Mouse (Mus musculus): ENCODE results near the gene Fntb.
A peak's percentile ranks its signal among the peaks of the same experiment; 100 is the strongest.
"Not testable (repeated sequence)": the region's sequence is repeated elsewhere in the genome, so short reads cannot be mapped to it uniquely, and the experiment has no call there.

The Fntb gene

DNA sequence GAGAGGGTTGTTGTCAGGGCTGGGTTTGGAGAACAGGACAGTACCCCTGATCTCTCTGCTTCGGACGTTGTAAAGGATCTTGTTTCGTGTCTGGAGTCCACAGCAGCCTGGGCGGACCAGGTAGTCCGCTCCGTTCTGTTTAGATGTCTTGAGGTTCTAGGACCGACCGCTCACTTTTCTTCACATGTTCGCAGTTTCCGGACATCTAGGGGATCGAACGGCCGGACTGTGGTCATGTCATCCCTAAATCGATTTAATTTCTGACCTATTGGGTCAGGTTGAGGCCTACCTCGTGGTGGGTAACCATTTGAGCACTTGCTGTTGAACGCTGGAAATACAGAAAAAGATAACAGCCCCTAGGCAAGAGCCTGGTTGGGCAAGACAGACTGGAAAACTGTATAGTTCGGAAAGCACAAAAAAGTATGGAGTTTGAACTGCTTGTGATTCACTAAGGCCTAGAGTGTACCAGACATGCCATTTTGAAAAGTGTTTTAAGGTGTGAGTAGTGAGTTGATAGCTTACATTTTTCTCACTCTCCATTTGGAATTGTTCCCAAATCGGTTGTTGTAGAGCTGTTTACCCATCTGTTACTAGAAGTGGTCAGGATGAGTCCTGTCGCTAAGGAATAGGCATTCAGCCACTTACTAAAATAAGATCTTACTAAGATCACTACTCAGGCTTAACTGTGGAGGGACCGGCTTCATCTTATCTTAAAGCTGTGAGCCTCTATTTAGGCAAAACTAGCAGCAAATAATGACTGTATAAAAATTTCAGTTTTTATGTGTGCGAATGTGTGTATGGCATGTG lies 72.7 kb downstream of the Fntb start:
- no peak for DNase-seq (ENCODE audit: low spot score)

DNA sequence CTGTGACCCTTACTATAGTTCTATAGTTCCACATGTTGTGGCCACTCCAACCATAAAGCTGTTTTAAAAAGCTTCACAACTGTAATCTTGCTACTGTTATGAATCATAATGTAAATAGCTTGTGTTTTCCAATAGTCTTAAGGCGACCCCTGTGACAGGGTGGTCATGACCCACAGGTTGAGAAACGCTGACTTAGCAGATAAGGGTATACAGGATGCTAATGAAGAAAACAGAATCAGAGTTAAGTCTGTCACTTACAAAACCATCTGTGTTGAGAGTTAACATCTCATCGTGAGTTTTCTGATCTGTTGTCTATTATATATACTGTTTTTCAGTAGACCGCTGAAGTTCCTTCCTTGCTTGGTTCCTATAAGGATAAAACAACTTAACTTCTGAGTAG lies 73.9 kb downstream of the Fntb start:
- DNase-seq (ENCODE audit: low spot score), result no peak

DNA sequence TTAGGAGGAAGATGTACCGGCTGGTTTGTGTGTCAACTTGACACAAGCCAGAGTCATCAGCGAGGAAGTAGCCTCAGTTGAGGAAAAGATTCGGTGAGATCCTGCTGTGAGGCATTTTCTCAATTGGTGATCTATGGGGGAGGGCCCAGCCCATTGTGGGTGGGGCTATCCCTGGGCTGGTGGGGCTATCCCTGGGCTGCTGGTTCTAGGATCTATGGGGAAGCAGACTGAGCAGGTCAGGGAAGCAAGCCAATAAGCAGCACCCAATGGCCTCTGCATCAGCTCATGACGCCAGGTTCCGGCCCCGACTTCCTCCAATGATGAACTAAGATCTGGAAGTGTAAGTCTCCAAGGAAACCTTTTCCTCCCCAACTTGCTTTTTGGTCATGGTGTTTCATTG lies 74.7 kb downstream of the Fntb start:
- DNase-seq (ENCODE audit: low spot score), result no peak

DNA sequence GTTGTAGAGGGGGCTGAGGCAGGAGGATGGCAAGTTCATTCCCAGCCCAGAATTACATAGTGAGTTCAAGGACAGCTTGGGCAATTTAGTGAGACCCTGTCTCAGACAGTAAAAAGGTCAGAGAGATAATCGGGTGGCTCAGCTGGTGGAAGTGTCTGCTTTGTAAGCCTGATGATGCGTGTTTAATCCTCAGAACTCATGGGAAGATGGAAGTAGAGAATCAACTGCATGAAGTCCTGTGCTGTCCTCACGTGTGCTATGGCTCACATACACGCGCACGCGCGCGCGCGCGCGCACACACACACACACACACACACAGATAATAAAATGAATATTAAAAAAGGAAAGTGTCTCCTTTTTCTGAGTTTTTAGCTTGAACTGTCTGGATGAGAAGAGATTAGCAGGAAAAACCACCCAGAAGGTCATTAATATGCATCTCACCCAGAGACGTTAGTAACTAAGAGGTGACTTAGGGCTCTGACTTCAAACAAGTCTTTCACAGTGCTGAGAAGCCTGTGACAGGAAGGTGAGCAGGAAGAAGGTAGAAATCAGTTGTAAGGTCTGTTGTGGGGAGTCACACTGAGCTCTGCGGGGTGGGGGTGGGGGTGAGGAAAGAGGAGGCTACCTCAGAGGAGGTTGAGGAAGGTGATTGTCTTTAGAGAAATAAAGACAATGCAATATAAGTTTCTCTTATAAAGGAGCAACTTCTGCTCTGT lies 79.1 kb downstream of the Fntb start:
- DNase-seq (ENCODE audit: low spot score), result no peak

DNA sequence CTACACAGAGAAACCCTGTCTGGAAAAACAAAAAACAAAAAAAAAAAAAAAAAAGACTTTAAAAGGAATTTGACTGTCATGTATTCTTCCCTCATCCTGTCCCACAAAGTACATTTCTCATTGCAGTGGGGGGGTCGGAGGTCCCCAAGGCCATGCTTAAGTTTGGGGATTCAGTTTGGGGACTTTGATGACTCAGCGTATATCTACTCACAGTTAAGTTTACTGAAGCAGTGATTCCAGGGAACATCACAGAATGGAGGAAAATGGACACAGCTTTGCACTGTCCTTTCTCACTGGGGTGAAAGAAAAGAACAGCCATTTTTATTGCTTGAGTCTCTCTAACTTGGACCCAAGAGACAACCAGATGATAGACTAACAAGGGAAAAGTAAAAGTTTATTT lies 87.0 kb downstream of the Fntb start:
- DNase-seq (ENCODE audit: low spot score), result no peak

DNA sequence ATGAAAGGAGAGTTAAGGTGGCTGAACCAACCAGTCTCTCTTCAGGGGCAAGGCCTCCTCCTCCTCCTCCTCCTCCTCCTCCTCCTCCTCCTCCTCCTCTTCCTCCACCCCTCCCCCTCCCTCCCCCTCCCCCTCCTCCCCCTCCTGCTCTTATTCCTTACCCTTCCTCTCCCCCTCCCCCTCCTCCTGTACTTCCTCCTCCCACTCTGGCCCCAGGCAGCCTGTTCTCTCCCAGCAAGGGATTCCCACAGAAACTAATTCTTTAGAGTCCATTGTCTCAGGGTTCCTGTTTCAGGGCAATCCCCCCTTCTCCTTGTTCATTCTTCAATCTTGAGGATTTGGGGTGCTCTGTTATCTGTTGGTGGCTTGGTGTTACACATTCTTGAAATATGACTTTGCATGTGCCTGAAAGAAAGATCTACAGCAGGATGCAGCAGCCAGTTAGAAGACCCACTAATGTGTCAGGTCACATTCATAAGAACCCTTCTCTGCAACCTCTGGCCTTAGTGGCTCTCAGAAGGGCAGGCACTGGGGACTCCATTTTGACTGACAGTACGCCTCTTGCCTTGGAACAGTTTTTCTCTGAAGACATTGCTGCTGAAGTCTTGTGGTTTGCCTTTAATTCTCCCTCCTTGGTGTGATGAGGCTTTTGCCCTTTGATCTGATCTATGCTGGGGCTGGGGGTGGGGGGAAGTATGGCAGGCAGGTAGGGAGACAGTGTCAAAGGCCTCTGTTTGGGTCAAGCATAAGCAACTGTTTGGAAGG lies 88.2 kb downstream of the Fntb start:
- no peak for DNase-seq (ENCODE audit: low spot score)

DNA sequence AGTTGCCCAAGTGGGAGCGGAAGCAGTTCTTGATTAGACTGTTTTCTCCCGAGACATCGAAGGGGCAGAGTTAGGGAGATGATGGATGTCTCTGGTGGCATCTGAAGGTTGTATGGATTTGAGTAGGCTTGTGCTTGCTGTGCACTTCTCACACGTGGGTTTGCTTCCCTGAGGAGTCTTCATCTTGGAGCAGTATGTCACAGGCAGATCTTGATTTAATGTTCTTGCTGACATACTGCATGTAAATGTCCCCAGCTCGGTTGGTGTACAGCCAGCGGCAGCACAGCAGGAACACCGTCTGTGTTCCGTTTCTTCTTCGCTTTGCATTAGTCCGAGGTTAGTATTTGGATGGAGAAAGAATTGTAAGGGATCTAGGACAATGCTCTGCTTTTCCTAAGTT lies 91.7 kb downstream of the Fntb start:
- no peak for DNase-seq (ENCODE audit: low spot score)

DNA sequence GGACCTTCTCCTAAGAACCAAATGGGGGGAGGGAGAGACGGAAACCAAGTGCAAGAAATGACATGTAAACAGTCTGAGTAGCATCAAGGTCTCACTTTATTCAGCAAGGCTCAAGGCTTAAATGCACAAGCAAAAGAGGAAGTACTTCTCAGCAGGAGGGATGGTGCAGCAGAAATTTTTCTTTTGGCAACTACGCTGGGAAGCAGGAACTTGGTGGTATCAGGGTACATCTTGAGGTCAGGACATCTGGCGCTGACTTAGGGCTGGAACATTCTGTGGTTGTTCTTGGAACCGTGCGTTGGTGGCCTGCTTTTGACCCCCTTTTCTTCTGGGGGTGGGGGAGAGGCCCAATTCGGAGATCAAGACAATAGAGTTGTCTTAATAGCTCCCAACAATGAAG lies 93.4 kb downstream of the Fntb start:
- DNase-seq (ENCODE audit: low spot score), result not testable (repeated sequence)

DNA sequence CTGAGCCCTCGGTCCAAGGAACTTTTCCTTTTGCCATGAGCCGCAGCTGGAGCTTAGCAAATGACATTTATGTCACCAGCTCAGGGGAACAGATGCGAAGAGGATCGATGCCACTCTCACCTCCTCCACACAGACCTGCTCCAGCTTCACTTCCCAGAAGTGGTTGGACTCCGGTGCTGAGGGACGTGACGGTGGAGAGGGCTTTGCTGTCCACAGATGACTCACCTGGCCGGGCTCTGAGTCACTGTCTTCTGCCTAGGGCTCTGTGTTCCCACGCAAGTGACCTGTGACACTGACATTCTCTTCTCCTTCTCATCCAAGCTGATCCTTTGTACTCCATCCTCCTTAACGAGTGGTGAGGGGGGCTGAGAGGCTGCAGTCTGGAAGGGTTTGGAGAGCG lies 98.3 kb downstream of the Fntb start:
- DNase-seq (ENCODE audit: low spot score), result no peak

DNA sequence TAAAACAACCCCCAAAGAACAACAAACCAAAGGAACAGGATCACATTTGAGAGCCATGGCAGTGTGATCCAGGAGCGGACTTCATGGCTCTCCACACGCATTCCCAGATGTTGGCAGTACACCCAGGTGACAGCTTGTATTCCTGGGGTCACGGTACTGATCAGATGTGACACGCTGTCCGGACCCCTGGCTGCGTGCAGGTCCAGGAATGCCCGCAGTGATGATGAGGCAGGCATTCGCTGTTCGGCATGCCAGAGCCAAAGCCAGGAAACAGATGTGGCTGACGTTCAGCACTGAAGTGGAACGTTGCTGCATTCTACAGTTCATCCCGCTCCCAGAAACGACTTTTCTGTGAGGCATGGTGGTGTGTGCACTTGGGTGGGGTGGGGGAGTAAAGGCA lies 99.9 kb downstream of the Fntb start:
- no peak for DNase-seq (ENCODE audit: low spot score)

DNA sequence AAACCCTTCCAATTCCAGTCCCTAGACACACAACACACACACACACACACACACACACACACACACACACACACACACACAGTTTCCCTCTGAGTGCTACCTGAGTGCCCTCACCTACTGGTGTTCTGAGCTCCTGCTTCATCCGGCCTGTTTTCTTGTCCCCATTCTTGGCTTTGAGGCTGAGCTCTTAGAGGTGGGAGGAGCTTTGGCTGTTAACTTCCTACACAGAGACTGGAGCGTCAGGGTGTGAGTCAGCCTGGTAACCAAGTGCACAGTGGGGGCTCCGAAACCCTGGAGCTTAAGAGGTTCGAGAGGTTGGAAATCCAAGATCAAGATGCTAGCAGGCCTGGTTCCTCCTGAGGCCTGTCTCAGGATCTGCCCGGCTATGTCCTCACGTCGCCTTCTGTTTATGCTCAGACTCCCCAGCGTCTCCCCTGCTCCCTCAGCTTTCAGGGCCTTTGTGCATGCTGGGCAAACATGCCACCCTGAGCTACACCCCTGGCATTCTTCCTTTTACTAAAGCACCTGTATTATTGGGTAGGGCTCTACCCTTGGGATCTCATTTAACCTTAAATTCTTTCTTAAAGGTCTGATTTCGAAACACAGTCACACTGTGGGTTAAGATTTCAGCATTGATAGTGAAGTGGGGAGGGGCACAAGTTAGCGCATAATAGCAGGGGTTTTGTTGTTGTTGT lies 102.3 kb downstream of the Fntb start:
- DNase-seq (ENCODE audit: low spot score), result no peak

DNA sequence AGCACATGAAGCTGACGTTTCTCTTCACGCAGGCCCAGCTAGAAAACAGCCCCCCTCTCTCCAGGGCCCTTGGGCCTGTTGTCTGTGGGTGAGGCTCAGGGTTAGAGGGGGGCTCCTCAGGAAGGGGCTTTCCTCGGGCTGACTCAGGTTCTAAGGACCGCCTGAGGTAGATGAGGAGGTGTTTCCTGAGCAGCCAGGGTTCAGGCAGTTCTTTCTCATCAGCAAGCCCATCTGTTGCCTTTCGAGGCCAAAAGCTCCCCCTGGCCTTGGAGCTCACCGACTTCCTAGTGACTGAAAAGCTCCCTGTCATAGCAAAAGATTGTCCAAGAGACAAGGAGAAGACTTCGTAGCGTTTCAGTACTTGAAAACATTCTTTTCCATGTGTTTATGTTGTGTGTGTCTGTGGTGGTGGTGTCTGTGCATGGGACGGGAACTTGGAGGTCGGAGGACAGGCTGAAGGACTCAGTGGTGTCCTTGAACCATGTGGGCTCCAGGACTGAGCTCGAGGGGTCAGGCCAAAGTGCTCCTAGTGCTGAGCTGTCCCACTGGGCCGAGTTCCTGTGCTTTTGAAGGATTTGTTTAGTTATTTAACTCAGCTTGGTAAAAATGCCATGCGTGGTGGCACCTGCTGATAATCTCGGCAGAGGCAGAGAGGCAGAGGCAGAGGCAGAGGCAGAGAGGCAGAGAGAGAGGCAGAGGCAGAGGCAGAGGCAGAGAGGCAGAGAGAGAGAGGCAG lies 103.2 kb downstream of the Fntb start:
- no peak for DNase-seq (ENCODE audit: low spot score)

DNA sequence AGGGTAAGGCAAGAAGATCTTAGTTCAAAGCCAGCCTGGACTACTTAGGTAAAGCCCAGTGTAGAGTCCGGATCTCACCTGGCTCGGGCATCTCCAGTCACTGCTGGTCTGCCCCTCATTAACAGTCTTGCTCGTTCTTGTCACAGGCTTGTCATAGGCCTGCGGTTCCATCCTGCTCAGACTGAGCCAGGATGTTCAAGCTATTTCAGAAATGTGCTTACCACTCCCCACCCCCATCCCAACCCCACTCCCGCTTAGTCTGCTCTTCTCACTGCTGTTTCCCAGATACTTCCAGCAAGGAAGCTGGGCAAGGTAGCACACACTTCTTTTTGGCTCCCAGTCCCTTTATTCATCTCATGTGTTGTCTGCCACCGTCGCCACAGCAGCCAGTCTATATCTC lies 104.2 kb downstream of the Fntb start:
- no peak for DNase-seq (ENCODE audit: low spot score)

DNA sequence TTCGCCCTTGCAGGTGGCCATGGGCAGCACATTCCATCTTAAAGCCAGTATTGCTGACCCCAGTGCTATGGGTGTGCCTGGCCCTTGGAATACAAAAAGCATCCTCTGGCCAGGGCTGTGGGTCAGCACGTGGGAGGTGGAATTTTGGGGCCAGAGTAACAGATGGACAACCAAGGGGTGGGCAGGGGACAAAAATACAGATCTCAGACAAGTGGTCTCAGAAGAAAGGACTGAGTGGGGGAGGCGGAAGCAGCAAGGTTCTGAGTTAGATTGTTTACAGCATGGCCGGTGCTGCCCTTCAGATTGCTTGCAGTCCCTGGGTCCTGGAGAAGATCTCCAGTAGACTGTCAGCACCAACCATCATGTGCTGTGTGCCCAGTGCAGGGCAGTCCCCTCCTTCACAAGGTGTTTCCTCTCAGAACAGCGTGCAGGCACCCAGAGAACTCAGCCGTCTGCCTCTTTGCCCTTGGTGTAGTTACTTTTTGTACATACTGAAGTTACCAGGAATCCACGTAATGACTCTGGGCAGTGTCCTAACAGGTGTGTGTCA lies 107.5 kb downstream of the Fntb start:
- DNase-seq (ENCODE audit: low spot score), result no peak

DNA sequence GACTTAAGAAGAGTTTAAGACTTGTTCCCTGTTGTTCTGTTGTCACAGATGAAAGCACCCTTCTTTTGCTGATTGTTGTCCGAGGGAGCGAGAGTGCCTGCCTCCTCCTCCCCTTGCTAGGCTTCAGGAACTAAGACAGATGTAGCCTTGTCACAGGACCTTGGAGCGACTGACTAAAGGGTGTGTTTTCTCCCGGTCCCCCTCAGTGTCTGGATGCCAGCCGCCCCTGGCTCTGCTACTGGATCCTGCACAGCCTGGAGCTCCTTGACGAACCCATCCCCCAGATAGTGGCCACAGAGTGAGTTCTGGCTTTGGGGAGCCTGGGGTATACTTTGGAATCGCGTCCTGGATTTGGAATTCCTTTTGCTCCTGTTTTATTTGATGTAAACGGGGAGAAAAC lies 109.4 kb downstream of the Fntb start:
- no peak for DNase-seq (ENCODE audit: low spot score)

DNA sequence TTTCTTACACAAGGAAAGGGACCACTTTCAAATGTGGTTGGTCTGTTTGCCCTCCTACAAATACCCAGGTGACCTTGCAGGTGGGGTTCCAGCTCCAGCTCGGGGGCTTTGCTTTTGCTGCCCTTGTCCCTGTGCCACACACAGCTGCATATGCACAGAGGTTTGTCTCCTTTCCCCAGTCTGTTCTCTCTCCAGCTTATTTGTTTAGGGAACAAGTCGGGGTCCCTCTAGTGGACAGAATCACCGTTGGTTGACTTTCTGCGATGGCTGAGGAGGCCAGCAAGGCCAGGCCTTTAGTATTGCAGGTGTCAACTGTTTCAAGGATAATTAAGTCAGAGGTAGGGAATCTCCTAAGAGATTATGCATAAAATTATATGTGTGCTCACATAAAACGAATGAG lies 113.9 kb downstream of the Fntb start:
- peak; percentile 46 for DNase-seq (ENCODE audit: low spot score)

DNA sequence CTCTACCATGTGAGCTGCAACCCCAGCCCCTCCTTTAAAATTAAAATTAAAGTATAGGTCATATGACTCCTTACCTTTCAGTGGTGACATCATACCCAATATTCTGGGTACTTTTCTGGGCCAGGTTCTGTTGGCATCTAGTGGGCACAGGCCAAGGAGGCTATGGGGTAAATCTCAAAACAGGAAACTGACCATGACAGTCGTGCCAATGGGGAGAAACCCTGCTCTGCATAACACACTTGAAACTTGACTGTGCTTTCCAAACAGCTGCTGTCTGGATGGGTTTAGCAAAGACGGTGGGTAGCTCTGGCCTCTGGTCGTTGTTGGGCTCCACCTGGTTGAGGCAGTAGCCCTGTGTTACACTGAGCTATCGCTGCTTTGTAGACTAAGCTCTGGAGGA lies 114.7 kb downstream of the Fntb start:
- no peak for DNase-seq (ENCODE audit: low spot score)

DNA sequence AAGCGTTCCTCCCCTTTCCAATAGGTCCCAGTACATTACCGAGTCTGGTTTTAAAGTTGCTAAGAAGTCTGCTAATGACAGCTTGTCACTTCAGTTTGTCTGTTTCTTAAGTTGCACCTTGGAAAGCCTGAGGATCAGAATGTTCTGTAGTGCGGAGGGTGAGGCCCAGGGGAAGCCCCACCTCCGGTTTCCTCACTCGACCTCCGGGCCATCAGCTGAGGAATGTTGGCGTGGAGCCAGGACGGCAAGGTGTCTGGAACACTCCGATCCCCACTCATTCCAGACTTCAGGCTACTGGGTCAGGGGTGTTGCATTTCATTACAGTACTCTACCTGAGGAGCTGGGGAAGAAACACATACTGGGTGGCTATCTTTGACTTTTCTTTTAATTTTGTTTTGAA lies 118.4 kb downstream of the Fntb start:
- DNase-seq (ENCODE audit: low spot score), result no peak

DNA sequence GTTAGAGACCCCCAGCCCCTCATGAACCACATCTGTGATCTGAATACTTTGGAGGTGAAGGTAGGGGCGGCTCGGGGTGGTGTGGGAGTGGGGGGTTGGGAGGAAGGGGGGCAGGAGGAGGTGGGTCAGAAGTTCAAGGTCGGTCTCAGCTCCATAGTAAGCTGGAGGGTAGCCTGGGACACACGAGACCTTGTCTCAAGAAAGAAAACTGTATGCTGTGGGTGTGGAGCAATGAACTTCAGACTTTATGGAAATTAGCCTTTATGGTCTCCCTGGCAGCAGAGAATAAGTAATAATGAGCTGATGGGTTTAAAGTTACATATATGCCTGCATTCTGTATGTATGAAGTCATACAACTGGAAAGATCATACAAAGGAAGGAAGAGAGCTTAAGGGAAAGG lies 119.7 kb downstream of the Fntb start:
- no peak for DNase-seq (ENCODE audit: low spot score)

DNA sequence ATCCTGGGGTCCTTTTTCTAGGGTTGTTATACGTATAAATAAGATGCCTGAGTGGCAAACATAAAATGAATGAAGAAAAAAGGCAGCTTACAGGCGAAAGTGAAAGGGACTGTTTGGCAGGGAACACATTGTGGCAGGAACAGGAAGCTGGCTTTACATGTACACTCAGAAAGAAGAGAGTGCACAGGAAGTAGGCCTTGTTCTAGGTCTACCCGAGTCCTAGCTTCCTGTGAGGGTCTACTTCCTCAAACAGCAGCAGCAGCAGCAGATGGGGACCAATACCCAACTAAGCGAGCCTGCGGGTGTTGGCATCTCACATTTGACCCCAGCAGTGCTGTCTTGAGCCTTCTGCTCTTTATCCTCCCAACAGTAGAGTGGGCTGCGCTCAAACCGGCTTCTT lies 121.4 kb downstream of the Fntb start:
- DNase-seq (ENCODE audit: low spot score), result no peak

DNA sequence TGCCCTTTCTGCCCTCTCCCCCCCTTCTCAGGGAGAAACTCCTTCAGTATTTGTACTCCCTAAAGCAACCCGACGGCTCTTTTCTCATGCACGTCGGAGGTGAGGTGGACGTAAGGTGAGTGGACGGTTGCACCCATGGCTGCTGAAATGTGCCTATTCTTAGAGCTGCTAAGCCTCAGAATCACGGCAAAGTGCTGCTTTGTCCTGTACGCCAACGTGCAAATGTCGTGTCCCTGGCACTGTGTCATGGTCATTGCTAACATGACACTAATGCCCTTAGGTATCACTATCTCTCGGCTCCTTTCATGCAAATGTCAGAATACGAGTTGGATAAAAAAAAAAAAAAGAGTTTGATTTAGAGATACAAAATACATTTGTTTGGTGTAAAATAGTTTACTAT lies 122.6 kb downstream of the Fntb start:
- DNase-seq (ENCODE audit: low spot score), result no peak

Data from layer of hippocampus, adult 9-10 months (tissue).